Mouse (Mus musculus): ENCODE data around the gene Dhdds. TPM values are rescaled to one million over a fixed set of nuclear protein-coding genes. Genes with fewer than 3 reads are reported as not detected.

The Dhdds gene
- total RNA-seq, 2 experiments from 2014 or later = 60.5 to 66.1 TPM

Other genes with a start within 250 kb of the Dhdds start
- gene Arid1a, start 244.1 kb downstream of the Dhdds start, total RNA-seq (2021) = 10 to 100 TPM; 81.0 to 88.3 TPM
- 10 to 100 TPM; 13.1 to 14.1 TPM for gene Rps6ka1, start 113.1 kb downstream of the Dhdds start, total RNA-seq (2021)
- 100 to 1,000 TPM in 1 of 2 experiments, 10 to 100 TPM in 1; 95.1 to 113 TPM for gene Hmgn2, start 32.3 kb downstream of the Dhdds start, total RNA-seq (2021)
- not detected for gene Lin28a, start 17.9 kb upstream of the Dhdds start, total RNA-seq (2021)
- not detected for gene Zfp683, start 52.9 kb upstream of the Dhdds start, total RNA-seq (2021)
- gene Crybg2, start 59.9 kb upstream of the Dhdds start, total RNA-seq (2021) = 1 to 10 TPM; 1.8 to 2.7 TPM
- gene Cd52, start 94.2 kb upstream of the Dhdds start, total RNA-seq (2021) = 1 to 10 TPM; 1.6 to 3.4 TPM
- 10 to 100 TPM; 29.5 to 34.7 TPM for gene Ubxn11, start 101.7 kb upstream of the Dhdds start, total RNA-seq (2021)
- 100 to 1,000 TPM; 212 to 218 TPM for gene Sh3bgrl3, start 127.9 kb upstream of the Dhdds start, total RNA-seq (2021)
- gene Cep85, start 186.2 kb upstream of the Dhdds start, total RNA-seq (2021) = 10 to 100 TPM; 12.2 to 13.6 TPM
- not detected for gene Gm7534, start 202.1 kb upstream of the Dhdds start, total RNA-seq (2021)
- not detected for gene Catsper4, start 226.5 kb upstream of the Dhdds start, total RNA-seq (2021)
- under 1 TPM; 0.23 to 0.46 TPM for gene Cnksr1, start 237.5 kb upstream of the Dhdds start, total RNA-seq (2021)
- not detected for gene E130218I03Rik, start 242.7 kb upstream of the Dhdds start, total RNA-seq (2021)
- gene Zfp593, start 244.7 kb upstream of the Dhdds start, total RNA-seq (2021) = 10 to 100 TPM; 10.3 to 10.5 TPM
- not detected for gene Gm30191, start 246.0 kb upstream of the Dhdds start, total RNA-seq (2021)

All from left cerebral cortex, postnatal 25 days (tissue).